Mouse (Mus musculus): Measurements from ENCODE around the gene Ranbp17. TPM values are rescaled to one million over a fixed set of nuclear protein-coding genes. Genes with fewer than 3 reads are reported as not detected.

Ranbp17 gene
- polyA plus RNA-seq, 1 experiment from 2014 or later = 8.6 TPM

DNA sequence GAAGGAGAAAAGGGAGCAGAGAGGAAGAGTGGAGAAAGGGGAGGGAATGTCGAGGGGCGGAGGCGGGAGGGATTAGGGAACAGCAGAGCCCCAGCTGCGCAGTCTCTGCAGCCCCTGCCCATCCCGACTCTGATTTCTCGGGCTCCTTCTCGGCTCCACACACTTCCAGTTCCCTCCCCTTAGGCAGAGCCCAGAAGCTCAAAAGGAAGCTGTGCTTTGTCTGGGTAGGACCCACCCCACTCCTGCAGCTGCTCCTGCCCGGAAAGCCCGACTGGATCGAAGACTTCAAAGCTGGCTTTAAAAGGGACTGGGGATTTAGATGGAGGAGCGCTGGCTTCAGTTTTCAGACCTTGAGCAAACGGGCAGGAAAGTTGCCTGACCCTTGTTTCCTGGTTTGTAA, 319.9 kb downstream of the Ranbp17 start:
- H3K36me3 ChIP-seq = no peaks in the 10 kb centered on the region
- no peaks in the 10 kb centered on the region for H3K9me3 ChIP-seq
- H3K4me3 ChIP-seq = peak overlapping the region; percentile 10; the same call in 1 of the 2 replicates
- ATAC-seq (ENCODE audit: insufficient number of reproducible peaks, insufficient read depth, low FRiP score, low TSS enrichment) = 0 out of 2 replicates have a peak, but pooled peaks have one; percentile 60
- H3K4me2 ChIP-seq (replicated peaks) = peak overlapping the region; percentile 24
- H3K27ac ChIP-seq = no peak overlapping the region
- 0% methylated on average over 12 of the region's 12 CpGs for WGBS
- H3K4me1 ChIP-seq = 0 out of 2 replicates have a peak, but pooled peaks cover 2% of the 10 kb centered on the region
- no peak overlapping the region for H3K9ac ChIP-seq
- H3K27me3 ChIP-seq = peaks cover 75% of the 10 kb centered on the region

DNA sequence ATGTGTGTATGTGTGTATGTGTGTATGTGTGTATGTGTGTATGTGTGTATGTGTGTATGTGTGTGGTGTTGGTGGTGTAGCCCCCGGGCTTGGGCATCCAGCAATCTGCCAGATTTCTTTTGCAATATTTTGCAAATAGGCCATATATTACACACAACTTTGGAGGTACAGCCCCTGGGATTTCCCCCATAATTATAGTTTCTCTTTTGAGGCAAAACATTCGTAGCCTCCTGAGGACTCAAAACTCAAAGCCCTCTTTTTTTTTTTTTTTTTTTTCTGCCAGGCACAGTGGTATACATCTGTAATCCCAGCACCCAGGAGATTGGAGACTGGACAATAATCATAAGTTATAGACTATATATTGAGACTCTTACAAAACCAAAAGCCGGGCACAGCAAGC, 331.7 kb downstream of the Ranbp17 start:
- no peak overlapping the region for H3K9ac ChIP-seq
- H3K36me3 ChIP-seq = no peaks in the 10 kb centered on the region
- 79% methylated on average over 3 of the region's 3 CpGs for WGBS
- H3K4me2 ChIP-seq (replicated peaks) = no peak overlapping the region
- H3K27ac ChIP-seq = no peak overlapping the region
- no peaks in the 10 kb centered on the region for H3K9me3 ChIP-seq
- H3K4me3 ChIP-seq = no peak overlapping the region
- H3K27me3 ChIP-seq = peaks cover 29% of the 10 kb centered on the region
- peaks cover 10% of the 10 kb centered on the region for H3K4me1 ChIP-seq
- ATAC-seq (ENCODE audit: insufficient number of reproducible peaks, insufficient read depth, low FRiP score, low TSS enrichment) = no peak

DNA sequence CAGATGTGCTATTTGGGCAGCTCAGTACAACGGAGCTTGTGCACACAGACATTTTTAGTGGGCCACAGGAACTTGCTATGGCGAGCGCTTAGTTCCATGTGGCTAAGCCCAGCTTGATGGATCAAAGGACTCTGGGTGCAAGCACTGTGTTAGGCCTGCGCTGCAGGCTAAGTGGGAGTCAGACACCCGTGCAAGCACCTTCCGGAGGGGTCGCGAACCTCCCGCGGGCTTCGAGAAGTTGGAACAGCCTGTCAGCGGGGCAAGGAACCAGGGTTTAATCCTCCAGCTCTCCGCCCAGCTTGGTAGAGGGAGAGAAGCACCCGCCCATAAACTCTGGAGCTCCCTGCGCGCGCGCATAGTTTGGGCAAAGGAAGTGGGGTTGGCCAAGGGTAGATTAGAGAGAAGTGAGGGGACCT, 332.8 kb downstream of the Ranbp17 start:
- peaks cover 10% of the 10 kb centered on the region for H3K4me1 ChIP-seq
- H3K9ac ChIP-seq = no peak overlapping the region

DNA sequence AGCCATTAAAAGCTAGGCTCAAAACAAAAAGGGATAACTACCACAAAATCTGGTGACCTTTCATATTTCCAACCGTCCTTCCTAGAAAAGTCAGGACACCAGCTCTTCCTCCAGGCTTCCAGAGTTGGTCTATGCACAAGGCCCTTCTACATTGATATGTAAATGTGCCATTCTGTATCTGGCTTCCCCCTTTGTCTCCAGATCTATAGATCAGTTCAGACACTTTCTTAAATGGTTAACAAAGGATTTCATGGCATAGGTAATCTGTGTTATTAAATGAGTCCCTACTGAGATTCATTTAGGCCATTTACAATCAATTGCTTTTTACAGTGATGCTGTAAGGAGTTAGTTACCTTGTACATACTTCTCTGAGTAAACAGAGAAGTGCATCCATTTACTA, 333.7 kb downstream of the Ranbp17 start:
- Histone ChIP-seq H3K36me3 (no peaks in the 10 kb centered on the region), H3K9ac (no peak overlapping the region), H3K9me3 (no peaks in the 10 kb centered on the region), H3K27me3 (peaks cover 36% of the 10 kb centered on the region), H3K4me2 (replicated peaks) (no peak overlapping the region), H3K4me1 (peaks cover 10% of the 10 kb centered on the region), H3K4me3 (no peak overlapping the region), H3K27ac (no peak overlapping the region)
- WGBS = 59% methylated on average over 1 of the region's 1 CpGs
- no peak for ATAC-seq (ENCODE audit: insufficient number of reproducible peaks, insufficient read depth, low FRiP score, low TSS enrichment)

More for the DNA sequence above, 332.8 kb downstream of the Ranbp17 start:
- peaks cover 38% of the 10 kb centered on the region for H3K27me3 ChIP-seq
- WGBS = 2% methylated on average over 18 of the region's 18 CpGs
- peak; percentile 56; the same call in 1 of the 2 replicates for ATAC-seq (ENCODE audit: insufficient number of reproducible peaks, insufficient read depth, low FRiP score, low TSS enrichment)
- H3K9me3 ChIP-seq = no peaks in the 10 kb centered on the region
- H3K4me3 ChIP-seq = peak overlapping the region; percentile 30
- H3K27ac ChIP-seq = no peak overlapping the region
- no peaks in the 10 kb centered on the region for H3K36me3 ChIP-seq
- peak overlapping the region; percentile 58 for H3K4me2 ChIP-seq (replicated peaks)

DNA sequence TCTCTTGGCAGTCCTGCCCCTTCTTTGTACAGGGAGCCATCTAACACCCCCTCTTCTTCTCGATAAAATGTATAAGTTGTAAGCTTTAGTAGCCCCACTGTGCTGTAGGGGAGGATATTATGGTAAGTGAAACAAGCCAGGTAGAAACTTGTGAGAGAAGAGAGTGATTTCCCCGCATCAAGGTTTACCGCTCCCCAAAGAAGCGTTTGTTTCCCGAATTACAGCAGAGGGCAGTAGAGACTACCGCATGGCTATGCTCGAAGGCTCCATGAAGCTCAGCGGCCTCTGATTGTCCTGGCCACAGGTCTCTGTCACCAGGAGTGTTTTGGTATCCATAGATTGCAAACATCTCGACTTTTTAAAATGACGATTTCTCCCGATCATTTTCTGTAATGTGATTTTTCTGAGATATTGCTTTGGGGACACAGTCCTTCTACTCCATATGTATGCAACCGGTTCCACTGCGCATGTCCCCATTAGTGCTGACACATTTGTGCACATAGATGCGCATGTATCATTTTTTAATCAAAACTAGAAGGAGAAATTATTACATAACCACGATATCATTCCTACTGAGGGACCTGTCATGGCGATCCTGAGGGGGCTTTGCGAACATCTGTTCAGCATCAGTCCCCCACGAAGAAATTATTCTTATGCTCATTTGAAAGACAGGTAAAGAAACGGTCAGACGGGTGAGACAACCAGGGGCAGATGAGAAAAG, 336.9 kb downstream of the Ranbp17 start:
- no peak for ATAC-seq (ENCODE audit: insufficient number of reproducible peaks, insufficient read depth, low FRiP score, low TSS enrichment)
- no peak overlapping the region for H3K4me3 ChIP-seq
- no peak overlapping the region for H3K4me2 ChIP-seq (replicated peaks)
- peaks cover 36% of the 10 kb centered on the region for H3K27me3 ChIP-seq
- H3K36me3 ChIP-seq = no peaks in the 10 kb centered on the region
- H3K9me3 ChIP-seq = no peaks in the 10 kb centered on the region
- peaks cover 10% of the 10 kb centered on the region for H3K4me1 ChIP-seq
- WGBS = 28% methylated on average over 20 of the region's 20 CpGs
- H3K27ac ChIP-seq = no peak overlapping the region
- no peak overlapping the region for H3K9ac ChIP-seq

DNA sequence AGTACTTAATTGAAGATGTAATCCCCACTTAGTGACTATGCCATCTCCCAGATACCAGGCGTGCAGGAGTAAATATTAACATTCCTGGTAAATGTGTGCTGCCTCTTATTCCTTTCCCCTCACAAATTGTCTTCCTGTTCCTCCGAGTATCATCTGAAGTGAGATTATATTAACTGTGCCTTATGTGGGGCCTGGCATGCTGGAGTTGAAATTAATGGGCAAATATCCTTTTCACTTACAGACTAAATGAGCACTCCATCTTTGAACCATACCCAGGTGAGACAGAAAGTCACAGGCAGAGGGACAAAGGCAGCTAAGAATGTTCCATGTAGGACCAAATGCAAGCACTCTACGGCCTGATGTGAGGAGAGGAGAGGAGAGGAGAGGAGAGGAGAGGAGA, 337.8 kb downstream of the Ranbp17 start:
- Histone ChIP-seq H3K9ac (no peak overlapping the region), H3K27me3 (peaks cover 31% of the 10 kb centered on the region), H3K4me2 (replicated peaks) (no peak overlapping the region), H3K27ac (no peak overlapping the region), H3K36me3 (no peaks in the 10 kb centered on the region), H3K4me3 (no peak overlapping the region), H3K4me1 (peaks cover 5% of the 10 kb centered on the region), H3K9me3 (no peaks in the 10 kb centered on the region)
- 54% methylated on average over 3 of the region's 3 CpGs for WGBS
- ATAC-seq (ENCODE audit: insufficient number of reproducible peaks, insufficient read depth, low FRiP score, low TSS enrichment) = no peak

DNA sequence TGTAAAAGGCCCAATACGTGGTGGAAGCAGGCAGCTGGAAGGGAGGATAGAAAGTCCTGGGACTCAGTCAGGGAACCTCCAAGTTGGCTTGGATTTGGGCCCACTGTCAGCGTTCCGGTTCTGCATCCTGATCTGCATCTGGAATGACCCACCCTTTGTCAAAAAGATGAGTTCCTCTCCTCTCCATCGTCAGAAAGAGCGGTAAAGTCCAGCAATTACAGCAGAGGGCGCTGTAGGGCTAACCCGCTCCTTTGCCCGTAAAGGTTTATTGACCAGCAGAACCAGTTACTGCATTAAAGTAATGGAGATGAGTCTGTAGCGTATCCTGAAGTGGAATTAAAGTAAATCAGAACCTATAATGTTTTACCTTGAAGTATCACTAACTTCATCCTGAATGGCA, 343.1 kb downstream of the Ranbp17 start:
- Histone ChIP-seq H3K27ac (no peak overlapping the region), H3K9ac (no peak overlapping the region), H3K27me3 (no peaks in the 10 kb centered on the region), H3K9me3 (no peaks in the 10 kb centered on the region), H3K4me3 (no peak overlapping the region), H3K4me1 (no peaks in the 10 kb centered on the region), H3K4me2 (replicated peaks) (no peak overlapping the region), H3K36me3 (no peaks in the 10 kb centered on the region)
- no peak for ATAC-seq (ENCODE audit: insufficient number of reproducible peaks, insufficient read depth, low FRiP score, low TSS enrichment)
- 15% methylated on average over 9 of the region's 9 CpGs for WGBS

DNA sequence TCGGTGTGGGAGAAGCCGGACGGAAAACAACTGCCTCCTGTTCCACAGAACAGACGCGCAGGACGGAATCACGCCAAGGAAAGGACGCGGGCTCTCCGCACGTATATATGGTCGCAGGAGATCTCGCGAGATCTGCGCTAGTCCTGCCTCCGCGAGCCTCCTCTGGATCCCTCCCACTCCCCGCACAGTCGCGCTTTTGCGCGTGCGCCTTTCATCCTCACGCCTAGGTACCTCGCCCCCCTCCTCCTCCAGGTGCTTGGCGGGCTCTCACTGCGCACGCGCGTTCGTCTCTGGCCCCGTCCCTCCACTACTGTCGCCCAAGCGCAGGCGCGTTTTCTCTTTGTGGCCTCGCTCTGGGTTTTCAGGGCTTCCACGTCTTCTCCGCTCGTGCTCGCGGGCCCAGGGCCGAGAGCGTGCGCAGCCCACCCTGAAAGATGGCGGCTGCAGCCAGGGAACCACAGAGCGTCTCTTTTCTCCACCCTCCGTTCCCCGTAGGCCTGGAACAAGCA, 350.5 kb downstream of the Ranbp17 start, which contains the start of gene Npm1:
Gene Npm1 (minus strand): TSS at position 209 of the 509 bp plus-strand sequence.
- Histone ChIP-seq H3K9ac (peak within 1 kb of the TSS; percentile 98), H3K27ac (peak within 1 kb of the TSS; percentile 92), H3K4me3 (peak within 1 kb of the TSS; percentile 100), H3K9me3 (no peaks in the 10 kb centered on the region), H3K27me3 (no peaks in the 10 kb centered on the region), H3K4me2 (replicated peaks) (peak within 1 kb of the TSS; percentile 91), H3K4me1 (peaks cover 11% of the 10 kb centered on the region), H3K36me3 (peaks cover 30% of the 10 kb centered on the region)
- WGBS = 4% methylated on average over 48 of the region's 49 CpGs
- peak; percentile 93 for ATAC-seq (ENCODE audit: insufficient number of reproducible peaks, insufficient read depth, low FRiP score, low TSS enrichment)

DNA sequence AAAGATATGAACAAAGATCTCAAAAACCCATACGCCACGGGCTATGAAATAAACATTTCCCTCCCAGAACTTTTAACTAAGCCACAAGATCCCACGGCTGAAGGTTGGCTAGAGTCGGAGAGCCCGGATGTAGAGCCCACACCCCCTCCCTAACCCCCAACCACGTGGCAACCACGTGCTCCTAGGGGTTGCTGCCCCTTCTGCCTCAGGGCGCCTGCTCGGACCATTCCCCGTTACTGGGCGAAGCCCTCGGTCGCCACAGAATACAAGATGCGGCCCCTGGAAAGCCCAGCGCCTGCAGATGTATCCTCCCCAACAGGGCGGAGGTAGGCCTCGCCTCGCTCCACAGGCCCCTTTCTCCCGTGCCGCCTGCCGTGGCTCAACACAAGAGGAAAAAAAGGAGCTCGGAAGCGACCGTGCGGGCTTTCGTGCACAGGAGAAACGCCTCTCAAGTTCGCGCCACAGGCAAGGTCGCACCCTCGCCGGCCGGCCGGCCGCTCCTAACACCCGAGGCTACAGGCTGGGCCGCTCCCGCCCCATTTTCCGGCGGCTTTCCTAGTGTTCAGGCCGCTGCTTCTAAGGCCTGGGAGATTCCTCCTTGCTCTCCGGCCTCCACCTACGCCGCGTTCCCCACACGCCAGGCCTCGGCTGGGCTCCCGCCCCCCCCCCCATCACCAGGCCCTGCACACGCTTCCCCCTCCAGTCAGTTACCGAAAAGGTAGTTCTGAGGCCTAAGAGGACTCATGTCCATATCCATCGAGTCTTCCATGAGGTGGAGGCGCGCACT, 351.1 kb downstream of the Ranbp17 start:
- peak overlapping the region; percentile 100 for H3K4me3 ChIP-seq
- peaks cover 36% of the 10 kb centered on the region for H3K36me3 ChIP-seq
- peak overlapping the region; percentile 91 for H3K4me2 ChIP-seq (replicated peaks)
- H3K27me3 ChIP-seq = no peaks in the 10 kb centered on the region
- no peaks in the 10 kb centered on the region for H3K9me3 ChIP-seq
- H3K9ac ChIP-seq = peak overlapping the region; percentile 98
- peak overlapping the region; percentile 89 for H3K27ac ChIP-seq
- peaks cover 11% of the 10 kb centered on the region for H3K4me1 ChIP-seq
- WGBS = 2% methylated on average over 53 of the region's 53 CpGs
- peak; percentile 64 for ATAC-seq (ENCODE audit: insufficient number of reproducible peaks, insufficient read depth, low FRiP score, low TSS enrichment)
